Mouse (Mus musculus): ENCODE measurements around the gene Adamts9. TPM values are rescaled to one million over a fixed set of nuclear protein-coding genes. Genes with fewer than 3 reads are reported as not detected.

The Adamts9 gene
- total RNA-seq, 1 experiment from 2014 or later = not detected

- ATAC-seq (ENCODE audit: extremely low read depth, insufficient number of reproducible peaks, low FRiP score, poor library complexity, severe bottlenecking) = no peak
Observed at GRCm38 (mm10) chr6:92940191-92941131, 2.8 kb downstream of the Adamts9 start.

- no peak for ATAC-seq (ENCODE audit: extremely low read depth, insufficient number of reproducible peaks, low FRiP score, poor library complexity, severe bottlenecking)
Observed at GRCm38 (mm10) chr6:92928261-92928660, 15.0 kb downstream of the Adamts9 start.

- ATAC-seq (ENCODE audit: extremely low read depth, insufficient number of reproducible peaks, low FRiP score, poor library complexity, severe bottlenecking) = no peak
Observed at GRCm38 (mm10) chr6:92924536-92924935, 18.8 kb downstream of the Adamts9 start.

GRCm38 (mm10) chr6:92921843-92922242, 21.4 kb downstream of the Adamts9 start:
- ATAC-seq (ENCODE audit: extremely low read depth, insufficient number of reproducible peaks, low FRiP score, poor library complexity, severe bottlenecking) = no peak

- ATAC-seq (ENCODE audit: extremely low read depth, insufficient number of reproducible peaks, low FRiP score, poor library complexity, severe bottlenecking) = no peak
Observed at GRCm38 (mm10) chr6:92920938-92921689, 22.2 kb downstream of the Adamts9 start.

GRCm38 (mm10) chr6:92910611-92911010, 32.7 kb downstream of the Adamts9 start:
- no peak for ATAC-seq (ENCODE audit: extremely low read depth, insufficient number of reproducible peaks, low FRiP score, poor library complexity, severe bottlenecking)

- ATAC-seq (ENCODE audit: extremely low read depth, insufficient number of reproducible peaks, low FRiP score, poor library complexity, severe bottlenecking) = no peak
Observed at GRCm38 (mm10) chr6:92909361-92909760, 33.9 kb downstream of the Adamts9 start.

- ATAC-seq (ENCODE audit: extremely low read depth, insufficient number of reproducible peaks, low FRiP score, poor library complexity, severe bottlenecking) = no peak
Observed at GRCm38 (mm10) chr6:92905922-92906321, 37.4 kb downstream of the Adamts9 start.

GRCm38 (mm10) chr6:92904491-92904890, 38.8 kb downstream of the Adamts9 start:
- ATAC-seq (ENCODE audit: extremely low read depth, insufficient number of reproducible peaks, low FRiP score, poor library complexity, severe bottlenecking) = no peak

- ATAC-seq (ENCODE audit: extremely low read depth, insufficient number of reproducible peaks, low FRiP score, poor library complexity, severe bottlenecking) = no peak
Observed at GRCm38 (mm10) chr6:92904037-92904436, 39.3 kb downstream of the Adamts9 start.

GRCm38 (mm10) chr6:92891535-92891934, 51.8 kb downstream of the Adamts9 start:
- no peak for ATAC-seq (ENCODE audit: extremely low read depth, insufficient number of reproducible peaks, low FRiP score, poor library complexity, severe bottlenecking)

GRCm38 (mm10) chr6:92883131-92883900, 60.0 kb downstream of the Adamts9 start:
- no peak for ATAC-seq (ENCODE audit: extremely low read depth, insufficient number of reproducible peaks, low FRiP score, poor library complexity, severe bottlenecking)

GRCm38 (mm10) chr6:92882446-92882845, 60.8 kb downstream of the Adamts9 start:
- no peak for ATAC-seq (ENCODE audit: extremely low read depth, insufficient number of reproducible peaks, low FRiP score, poor library complexity, severe bottlenecking)

- no peak for ATAC-seq (ENCODE audit: extremely low read depth, insufficient number of reproducible peaks, low FRiP score, poor library complexity, severe bottlenecking)
Observed at GRCm38 (mm10) chr6:92879700-92880265, 63.5 kb downstream of the Adamts9 start.

- no peak for ATAC-seq (ENCODE audit: extremely low read depth, insufficient number of reproducible peaks, low FRiP score, poor library complexity, severe bottlenecking)
Observed at GRCm38 (mm10) chr6:92878771-92879170, 64.5 kb downstream of the Adamts9 start.

GRCm38 (mm10) chr6:92877236-92877635, 66.1 kb downstream of the Adamts9 start:
- no peak for ATAC-seq (ENCODE audit: extremely low read depth, insufficient number of reproducible peaks, low FRiP score, poor library complexity, severe bottlenecking)

GRCm38 (mm10) chr6:92876121-92876520, 67.2 kb downstream of the Adamts9 start:
- no peak for ATAC-seq (ENCODE audit: extremely low read depth, insufficient number of reproducible peaks, low FRiP score, poor library complexity, severe bottlenecking)

GRCm38 (mm10) chr6:92875340-92875739, 68.0 kb downstream of the Adamts9 start:
- ATAC-seq (ENCODE audit: extremely low read depth, insufficient number of reproducible peaks, low FRiP score, poor library complexity, severe bottlenecking) = no peak

GRCm38 (mm10) chr6:92874854-92875253, 68.4 kb downstream of the Adamts9 start:
- ATAC-seq (ENCODE audit: extremely low read depth, insufficient number of reproducible peaks, low FRiP score, poor library complexity, severe bottlenecking) = no peak

Measured in neutrophil, adult 5-6 weeks (primary cell).